Mouse (Mus musculus) midbrain, postnatal 0 days (tissue): ENCODE results near the gene Alpl. TPM values are rescaled to one million over a fixed set of nuclear protein-coding genes. Genes with fewer than 3 reads are reported as not detected.

Source experiments
- ATAC-seq: fragments of 200-750 bp; cut with Nextera tagmentation; 2 replicates; pipeline ENCODE4 v1.8.0; 2017; ENCODE audit warnings: moderate number of reproducible peaks, mild to moderate bottlenecking, moderate TSS enrichment, moderate library complexity; ENCODE audit not compliant: low FRiP score
- DNase-seq: peaks from one replicate; pipeline ENCODE4 v3.0.0-alpha.2; 2015; ENCODE audit warnings: low spot score
- H3K27ac ChIP-seq: fragments of 300-500 bp; sonication (generic); 2 replicates; pipeline ENCODE4 v1.5.1; 2014; ENCODE audit warnings: low read depth, mild to moderate bottlenecking, low read length, mixed read lengths
- H3K27me3 ChIP-seq: fragments of 300-500 bp; sonication (generic); 2 replicates; pipeline ENCODE4 v1.6.1; 2014; ENCODE audit warnings: low read length, control low read depth, mixed read lengths; ENCODE audit not compliant: insufficient read depth
- H3K36me3 ChIP-seq: fragments of 300-500 bp; sonication (generic); 2 replicates; pipeline ENCODE4 v1.6.1; 2014; ENCODE audit warnings: low read length, control low read depth, mixed read lengths; ENCODE audit not compliant: insufficient read depth
- H3K4me1 ChIP-seq: fragments of 300-500 bp; sonication (generic); 2 replicates; pipeline ENCODE4 v1.6.1; 2014; ENCODE audit warnings: mild to moderate bottlenecking, control low read depth, antibody characterized with exemption, low read length, mixed read lengths; ENCODE audit not compliant: insufficient read depth
- H3K4me2 ChIP-seq: fragments of 300-500 bp; sonication (generic); 2 replicates; pipeline ENCODE4 v1.6.1; 2014; ENCODE audit warnings: low read depth, mild to moderate bottlenecking, low read length, mixed read lengths; ENCODE audit not compliant: poor library complexity, severe bottlenecking
- H3K4me3 ChIP-seq: fragments of 300-500 bp; sonication (generic); 2 replicates; pipeline ENCODE4 v1.5.1; 2014; ENCODE audit warnings: low read depth, mild to moderate bottlenecking, low read length, moderate library complexity
- H3K9ac ChIP-seq: fragments of 300-500 bp; sonication (generic); replicated peaks from 2 replicates; pipeline ENCODE4 v1.6.1; 2014; ENCODE audit warnings: mild to moderate bottlenecking, low read length, moderate library complexity, mixed read lengths; ENCODE audit not compliant: poor library complexity, severe bottlenecking
- H3K9me3 ChIP-seq: fragments of 300-500 bp; sonication (generic); 2 replicates; pipeline ENCODE4 v1.6.1; 2016; ENCODE audit warnings: low read length, control low read depth
- CTCF ChIP-seq: IDR thresholded peaks from 2 replicates; pipeline ENCODE4 v1.5.1; 2016; ENCODE audit warnings: antibody characterized with exemption, mild to moderate bottlenecking
- WGBS: fragments of 180-500 bp; shearing (Covaris S2); extraction: QIAGEN DNeasy Blood & Tissue Kit; methylation state at CpG from one replicate; pipeline ENCODE4 v1.1.7; 2014; 5-methylcytosine and 5-hydroxymethylcytosine counted together
- polyA plus RNA-seq: library from polyadenylated mRNA; unstranded; fragments of >200 nt; fragmentation: Nextera tagmentation; extraction: Ambion mirVana; gene quantifications from 2 replicates; pipeline ENCODE4 v1.2.1, GENCODE M21; 2015
- total RNA-seq: library from RNA; depleted of rRNA; stranded (reverse); fragments of >200 nt; gene quantifications from 2 replicates; pipeline ENCODE4 v1.2.3, GENCODE M21; 2014

Alpl gene
- total and polyA plus RNA-seq, 2 experiments from 2014 or later, result 14.3 to 16.1 TPM

- DNase-seq, result peak; percentile 45
- TF ChIP-seq CTCF, result no peak
Observed at GRCm38 (mm10) chr4:137726739-137727505, 69.3 kb downstream of the Alpl start.

GRCm38 (mm10) chr4:137725541-137726145, 70.5 kb downstream of the Alpl start:
- Histone ChIP-seq H3K4me3 (no peak overlapping the region), H3K27me3 (no peaks in the 10 kb centered on the region), H3K4me2 (no peak overlapping the region), H3K9me3 (no peaks in the 10 kb centered on the region), H3K9ac (no peak overlapping the region), H3K4me1 (peaks cover 4% of the 10 kb centered on the region), H3K27ac (no peak overlapping the region), H3K36me3 (peaks cover 31% of the 10 kb centered on the region)
- ATAC-seq, result no peak
- 78% methylated on average over 13 of the region's 13 CpGs for WGBS
- no peak for DNase-seq
- no peak for TF ChIP-seq CTCF

More at GRCm38 (mm10) chr4:137726739-137727505, 69.3 kb downstream of the Alpl start:
- peaks cover 19% of the 10 kb centered on the region for H3K36me3 ChIP-seq
- 69% methylated on average over 18 of the region's 18 CpGs for WGBS
- no peak overlapping the region for H3K27ac ChIP-seq
- 0 out of 2 replicates have a peak overlapping the region, but pooled peaks have one; percentile 13 for H3K9ac ChIP-seq
- no peak overlapping the region for H3K4me3 ChIP-seq
- H3K4me2 ChIP-seq, result no peak overlapping the region
- H3K9me3 ChIP-seq, result no peaks in the 10 kb centered on the region
- ATAC-seq, result no peak
- peaks cover 4% of the 10 kb centered on the region for H3K4me1 ChIP-seq
- H3K27me3 ChIP-seq, result no peaks in the 10 kb centered on the region

DNA sequence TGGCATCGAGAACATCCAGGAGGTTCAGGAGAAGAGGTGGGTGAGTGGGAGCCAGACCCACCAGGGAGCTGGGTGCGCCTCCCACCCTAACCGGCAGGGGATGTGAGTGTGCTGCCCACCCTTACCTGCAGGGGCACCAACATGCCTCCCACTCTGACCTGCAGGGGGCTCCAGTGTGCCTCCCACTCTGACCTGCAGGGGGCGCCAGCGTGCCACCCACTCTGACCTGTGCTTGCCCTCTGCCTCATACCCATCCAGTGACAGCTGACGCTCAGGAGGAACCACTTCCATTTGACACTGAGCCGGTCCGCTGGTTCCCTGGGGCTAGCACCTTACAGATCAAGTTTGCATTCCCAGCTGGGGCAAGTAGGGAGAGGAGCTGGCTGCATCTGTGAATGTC, 71.4 kb downstream of the Alpl start:
- Histone ChIP-seq H3K9me3 (no peaks in the 10 kb centered on the region), H3K36me3 (peaks cover 36% of the 10 kb centered on the region), H3K4me3 (no peak overlapping the region), H3K4me2 (no peak overlapping the region), H3K27me3 (no peaks in the 10 kb centered on the region), H3K27ac (no peak overlapping the region), H3K9ac (no peak overlapping the region), H3K4me1 (peaks cover 4% of the 10 kb centered on the region)
- ATAC-seq (no peak), DNase-seq (no peak)
- WGBS, result 58% methylated on average over 8 of the region's 8 CpGs
- TF ChIP-seq CTCF, result peak; percentile 86

GRCm38 (mm10) chr4:137724212-137724611, 72.0 kb downstream of the Alpl start:
- peaks cover 34% of the 10 kb centered on the region for H3K36me3 ChIP-seq
- no peak overlapping the region for H3K4me2 ChIP-seq
- no peak overlapping the region for H3K4me3 ChIP-seq
- no peak for DNase-seq
- WGBS, result 44% methylated on average over 11 of the region's 11 CpGs
- H3K27me3 ChIP-seq, result no peaks in the 10 kb centered on the region
- ATAC-seq, result no peak
- no peak overlapping the region for H3K27ac ChIP-seq
- H3K9me3 ChIP-seq, result no peaks in the 10 kb centered on the region
- H3K9ac ChIP-seq, result no peak overlapping the region
- TF ChIP-seq CTCF, result no peak
- peaks cover 4% of the 10 kb centered on the region for H3K4me1 ChIP-seq

GRCm38 (mm10) chr4:137723527-137723926, 72.7 kb downstream of the Alpl start:
- Histone ChIP-seq H3K36me3 (peaks cover 31% of the 10 kb centered on the region), H3K9me3 (no peaks in the 10 kb centered on the region), H3K9ac (peak overlapping the region; percentile 29; the same call in 1 of the 2 replicates), H3K4me3 (no peak overlapping the region), H3K4me2 (no peak overlapping the region), H3K4me1 (no peaks in the 10 kb centered on the region; the same call in 1 of the 2 replicates), H3K27me3 (no peaks in the 10 kb centered on the region), H3K27ac (no peak overlapping the region)
- DNase-seq (no peak), ATAC-seq (no peak)
- no peak for TF ChIP-seq CTCF
- 36% methylated on average over 25 of the region's 25 CpGs for WGBS
